Mouse (Mus musculus) ES-Bruce4 (cell line): ENCODE data around the gene Cfap20. TPM values are rescaled to one million over a fixed set of nuclear protein-coding genes. Genes with fewer than 3 reads are reported as not detected.

Source experiments
- H3K27ac ChIP-seq: 2 replicates; pipeline ENCODE4 v1.5.1; 2012; ENCODE audit warnings: low read length, inconsistent platforms; ENCODE audit not compliant: insufficient read depth
- H3K27me3 ChIP-seq: 2 replicates; pipeline ENCODE4 v1.6.1; 2012; ENCODE audit warnings: mild to moderate bottlenecking, low read length, inconsistent platforms; ENCODE audit not compliant: control insufficient read depth, poor library complexity, insufficient read depth, severe bottlenecking
- H3K36me3 ChIP-seq: 2 replicates; pipeline ENCODE4 v1.6.1; 2012; ENCODE audit warnings: inconsistent platforms, mild to moderate bottlenecking, low read length, moderate library complexity; ENCODE audit not compliant: control insufficient read depth, poor library complexity, insufficient read depth, severe bottlenecking
- H3K4me1 ChIP-seq: one replicate; pipeline ENCODE4 v1.8.1; 2011; ENCODE audit warnings: low read length; ENCODE audit not compliant: control insufficient read depth, insufficient read depth
- H3K4me3 ChIP-seq: 2 replicates; pipeline ENCODE4 v1.5.1; 2011; ENCODE audit warnings: low read depth, mild to moderate bottlenecking, low read length
- H3K9ac ChIP-seq: 2 replicates; pipeline ENCODE4 v1.6.1; 2012; ENCODE audit warnings: low read depth, mild to moderate bottlenecking, inconsistent platforms; ENCODE audit not compliant: poor library complexity, severe bottlenecking
- H3K9me3 ChIP-seq: replicated peaks from 2 replicates; pipeline ENCODE4 v1.6.1; 2012; ENCODE audit warnings: mild to moderate bottlenecking, low read length, inconsistent platforms; ENCODE audit not compliant: control insufficient read depth, poor library complexity, insufficient read depth, severe bottlenecking
- CTCF ChIP-seq: IDR thresholded peaks from one replicate; pipeline ENCODE4 v1.8.1; 2011; ENCODE audit warnings: low read depth, low read length
- EP300 ChIP-seq: IDR thresholded peaks from 2 replicates; pipeline ENCODE4 v1.6.1; 2011; ENCODE audit warnings: low read depth, low read length; ENCODE audit not compliant: insufficient read depth
- POLR2A ChIP-seq: IDR thresholded peaks from one replicate; pipeline ENCODE4 v1.8.1; 2011; ENCODE audit warnings: low read length; ENCODE audit not compliant: insufficient read depth
- polyA plus RNA-seq: library from polyadenylated mRNA; stranded (reverse); fragments of >200 nt; gene quantifications from 2 replicates; pipeline ENCODE4 v1.2.4, GENCODE M21; 2011; ENCODE audit warnings: low read depth; ENCODE audit not compliant: missing spikeins, insufficient read depth, insufficient read length

The Cfap20 gene
- polyA plus RNA-seq, 1 experiment: 132 TPM

GRCm38 (mm10) chr8:95392604-95393003 is 42.1 kb downstream of the Cfap20 start:
- Histone ChIP-seq H3K9ac (no peak overlapping the region), H3K4me3 (no peak overlapping the region), H3K9me3 (no peaks in the 10 kb centered on the region), H3K27me3 (no peaks in the 10 kb centered on the region), H3K27ac (no peak overlapping the region), H3K4me1 (peaks cover 4% of the 10 kb centered on the region), H3K36me3 (no peaks in the 10 kb centered on the region)
- TF ChIP-seq CTCF (no peak), EP300 (no peak), POLR2A (no peak)

- Histone ChIP-seq H3K9me3 (no peaks in the 10 kb centered on the region), H3K27ac (no peak overlapping the region), H3K4me1 (peaks cover 4% of the 10 kb centered on the region), H3K27me3 (no peaks in the 10 kb centered on the region), H3K36me3 (no peaks in the 10 kb centered on the region), H3K4me3 (no peak overlapping the region), H3K9ac (no peak overlapping the region)
- TF ChIP-seq POLR2A: no peak
- no peak for TF ChIP-seq CTCF
- TF ChIP-seq EP300: no peak
Observed at GRCm38 (mm10) chr8:95391101-95391500, 43.6 kb downstream of the Cfap20 start.

GRCm38 (mm10) chr8:95390312-95390711 is 44.4 kb downstream of the Cfap20 start:
- Histone ChIP-seq H3K36me3 (no peaks in the 10 kb centered on the region), H3K27ac (no peak overlapping the region), H3K4me3 (no peak overlapping the region), H3K9me3 (no peaks in the 10 kb centered on the region), H3K9ac (no peak overlapping the region), H3K4me1 (peaks cover 2% of the 10 kb centered on the region), H3K27me3 (no peaks in the 10 kb centered on the region)
- TF ChIP-seq EP300 (no peak), CTCF (no peak)

GRCm38 (mm10) chr8:95387936-95388335 is 46.7 kb downstream of the Cfap20 start:
- TF ChIP-seq POLR2A (no peak), EP300 (no peak), CTCF (no peak)
- Histone ChIP-seq H3K4me1 (no peaks in the 10 kb centered on the region), H3K9me3 (no peaks in the 10 kb centered on the region), H3K9ac (no peak overlapping the region), H3K27me3 (no peaks in the 10 kb centered on the region), H3K4me3 (no peak overlapping the region), H3K36me3 (no peaks in the 10 kb centered on the region), H3K27ac (no peak overlapping the region)

- Histone ChIP-seq H3K27me3 (no peaks in the 10 kb centered on the region), H3K9me3 (no peaks in the 10 kb centered on the region), H3K4me3 (no peak overlapping the region), H3K36me3 (no peaks in the 10 kb centered on the region), H3K4me1 (no peaks in the 10 kb centered on the region), H3K27ac (no peak overlapping the region), H3K9ac (no peak overlapping the region)
- TF ChIP-seq EP300 (no peak), POLR2A (no peak), CTCF (no peak)
Observed at GRCm38 (mm10) chr8:95387221-95387620, 47.4 kb downstream of the Cfap20 start.

- Histone ChIP-seq H3K9ac (no peak overlapping the region), H3K9me3 (no peaks in the 10 kb centered on the region), H3K27me3 (no peaks in the 10 kb centered on the region), H3K4me3 (no peak overlapping the region), H3K27ac (no peak overlapping the region), H3K36me3 (no peaks in the 10 kb centered on the region), H3K4me1 (no peaks in the 10 kb centered on the region)
- no peak for TF ChIP-seq POLR2A
- TF ChIP-seq EP300: no peak
- TF ChIP-seq CTCF: no peak
Observed at GRCm38 (mm10) chr8:95386037-95386436, 48.6 kb downstream of the Cfap20 start.
